Mouse (Mus musculus) MEL (cell line): Measurements from ENCODE around the gene Zc2hc1b.

Source experiments
- CTCF ChIP-seq, 3 experiments: IDR thresholded peaks in 2 of 3; conservative IDR thresholded peaks in 1 of 3; 2 replicates each; pipeline ENCODE4 v1.5.1; 2011 to 2012; ENCODE audit warnings: low read length in 3 of 3, low read depth in 2 of 3, mild to moderate bottlenecking in 2 of 3, improper control_type of control experiment in 1 of 3, inconsistent platforms in 1 of 3, mixed read lengths in 1 of 3, moderate library complexity in 1 of 3; ENCODE audit not compliant: control insufficient read depth in 1 of 3, insufficient read depth in 1 of 3, poor library complexity in 1 of 3, severe bottlenecking in 1 of 3
- KAT2A ChIP-seq: conservative IDR thresholded peaks from 2 replicates; pipeline ENCODE4 v1.6.1; 2012; ENCODE audit warnings: low read depth, low read length, improper control_type of control experiment, inconsistent platforms
- NRF1 ChIP-seq: IDR thresholded peaks from 2 replicates; pipeline ENCODE4 v1.6.1; 2014; ENCODE audit warnings: low read depth, mild to moderate bottlenecking, inconsistent platforms, low read length, improper control_type of control experiment, moderate library complexity; ENCODE audit not compliant: poor library complexity, insufficient read depth, severe bottlenecking
- POLR2A ChIP-seq, 2 experiments: IDR thresholded peaks; 2 replicates each; pipeline ENCODE4 v1.6.1; 2011 to 2012; ENCODE audit warnings: low read length in 2 of 2, mild to moderate bottlenecking in 2 of 2, control low read depth in 1 of 2, improper control_type of control experiment in 1 of 2, low read depth in 1 of 2, moderate library complexity in 1 of 2; ENCODE audit not compliant: control insufficient read depth in 1 of 2, insufficient read depth in 1 of 2, poor library complexity in 1 of 2
- SIN3A ChIP-seq: IDR thresholded peaks from 2 replicates; pipeline ENCODE4 v1.6.1; 2012; ENCODE audit warnings: low read length, improper control_type of control experiment, inconsistent platforms
- TCF12 ChIP-seq: IDR thresholded peaks from 2 replicates; pipeline ENCODE4 v1.6.1; 2014; ENCODE audit warnings: low read depth, mild to moderate bottlenecking, inconsistent platforms, low read length, improper control_type of control experiment, moderate library complexity
- ZC3H11A ChIP-seq: IDR thresholded peaks from 2 replicates; pipeline ENCODE4 v1.6.1; 2012; ENCODE audit warnings: low read depth, mild to moderate bottlenecking, inconsistent platforms, low read length, improper control_type of control experiment

- no peak for TF ChIP-seq KAT2A
- no peak for TF ChIP-seq SIN3A
- no peak for TF ChIP-seq POLR2A (IDR thresholded peaks at IDR 0.05; ENCODE audit: control insufficient read depth in 1 of 2, insufficient read depth in 1 of 2, low read depth in 1 of 2, low read length in 2 of 2, poor library complexity in 1 of 2)
- no peak for TF ChIP-seq CTCF (IDR thresholded peaks at IDR 0.05 in 2 of 3, conservative IDR thresholded peaks at IDR 0.05 in 1 of 3; ENCODE audit: control insufficient read depth in 1 of 3, insufficient read depth in 1 of 3, low read depth in 2 of 3, low read length in 3 of 3, poor library complexity in 1 of 3, severe bottlenecking in 1 of 3)
- TF ChIP-seq NRF1, result no peak
- TF ChIP-seq ZC3H11A, result no peak
- no peak for TF ChIP-seq TCF12
Observed at GRCm38 (mm10) chr10:13209061-13209460, 31.2 kb upstream of the Zc2hc1b start.
